Mouse (Mus musculus) liver, postnatal 0 days (tissue): ENCODE data around the gene Gm20388.

ENCODE experiments used
- CTCF ChIP-seq: sonication (generic); IDR thresholded peaks from 2 replicates; pipeline ENCODE4 v1.5.1; 2016; ENCODE audit warnings: antibody characterized with exemption, low read depth
- EP300 ChIP-seq: IDR thresholded peaks from 2 replicates; pipeline ENCODE4 v1.6.1; 2016; ENCODE audit warnings: antibody characterized with exemption, low read depth, mild to moderate bottlenecking

DNA sequence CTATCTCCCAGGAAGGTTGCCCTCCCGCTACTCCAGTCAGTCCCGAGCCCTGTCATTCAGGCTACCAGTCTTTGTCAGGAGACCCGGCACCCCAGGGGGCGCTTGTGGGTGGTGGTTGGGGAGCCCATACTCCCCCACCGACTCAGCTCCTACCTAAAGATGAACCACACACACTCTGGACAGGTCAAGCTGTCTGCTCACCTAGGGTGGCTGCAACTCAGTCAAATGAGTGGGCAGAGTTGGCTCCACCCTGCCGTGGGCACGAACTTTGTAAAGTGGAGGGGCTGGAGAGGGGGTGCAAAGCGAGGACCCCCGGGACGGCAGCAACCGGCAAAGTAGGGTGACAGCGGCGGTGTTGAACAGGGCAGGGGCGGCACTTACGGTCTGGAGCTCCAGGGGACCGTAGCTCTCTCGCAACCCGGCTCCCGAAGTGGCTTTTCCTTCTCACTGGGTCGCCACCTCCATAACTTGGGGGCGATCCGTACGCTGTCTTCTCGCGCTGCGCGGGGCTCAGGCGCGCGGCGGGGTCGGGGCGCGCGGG is 2766.9 kb downstream of the Gm20388 start:
- no peak for TF ChIP-seq CTCF
- no peak for TF ChIP-seq EP300
